Mouse (Mus musculus): ENCODE measurements at regions not wholly inside any gene's neighbourhood (a gene's known extent, or its start where the extent isn't known, plus 50 kb on each side); places are given as distances from the start of the nearest gene placed in this dataset.

- Histone ChIP-seq H3K9me3 (replicated peaks; ENCODE audit: control insufficient read depth, low read length) (no peaks in the 10 kb centered on the region), H3K4me1 (ENCODE audit: control insufficient read depth, low read depth, low read length) (no peaks in the 10 kb centered on the region)
- 63% methylated on average over 6 of the region's 6 CpGs for WGBS (ENCODE audit: insufficient replicate concordance)
Observed at GRCm38 (mm10) chr10:37079535-37079934, 59.2 kb downstream of the Marcks start.

GRCm38 (mm10) chr10:37078439-37078838, 60.3 kb downstream of the Marcks start:
- ATAC-seq (ENCODE audit: low read depth) = peak; percentile 83
- no peak overlapping the region for H3K27ac ChIP-seq (ENCODE audit: low read length)

More at GRCm38 (mm10) chr10:37079535-37079934, 59.2 kb downstream of the Marcks start:
- H3K27ac ChIP-seq (ENCODE audit: low read length) = no peak overlapping the region
- no peaks in the 10 kb centered on the region for H3K36me3 ChIP-seq (ENCODE audit: control insufficient read depth, insufficient read depth)
- no peak overlapping the region for H3K4me3 ChIP-seq (ENCODE audit: low read depth, low read length)
- H3K4me2 ChIP-seq (ENCODE audit: low read depth, low read length) = no peak overlapping the region
- no peak for ATAC-seq (ENCODE audit: low read depth)
- H3K27me3 ChIP-seq (ENCODE audit: control insufficient read depth, insufficient read depth, low read depth, low read length) = no peaks in the 10 kb centered on the region
- H3K9ac ChIP-seq (ENCODE audit: low read depth, low read length) = no peak overlapping the region

GRCm38 (mm10) chr10:37077741-37078140, 61.0 kb downstream of the Marcks start:
- no peaks in the 10 kb centered on the region for H3K9me3 ChIP-seq (replicated peaks; ENCODE audit: control insufficient read depth, low read length)
- no peak overlapping the region for H3K27ac ChIP-seq (ENCODE audit: low read length)
- H3K4me1 ChIP-seq (ENCODE audit: control insufficient read depth, low read depth, low read length) = no peaks in the 10 kb centered on the region
- H3K9ac ChIP-seq (ENCODE audit: low read depth, low read length) = no peak overlapping the region
- no peak overlapping the region for H3K4me3 ChIP-seq (ENCODE audit: low read depth, low read length)
- H3K27me3 ChIP-seq (ENCODE audit: control insufficient read depth, insufficient read depth, low read depth, low read length) = no peaks in the 10 kb centered on the region
- WGBS (ENCODE audit: insufficient replicate concordance) = 59% methylated on average over 2 of the region's 2 CpGs
- no peak overlapping the region for H3K4me2 ChIP-seq (ENCODE audit: low read depth, low read length)
- no peak for ATAC-seq (ENCODE audit: low read depth)
- H3K36me3 ChIP-seq (ENCODE audit: control insufficient read depth, insufficient read depth) = no peaks in the 10 kb centered on the region

More at GRCm38 (mm10) chr10:37078439-37078838, 60.3 kb downstream of the Marcks start:
- no peak overlapping the region for H3K4me2 ChIP-seq (ENCODE audit: low read depth, low read length)
- H3K36me3 ChIP-seq (ENCODE audit: control insufficient read depth, insufficient read depth) = no peaks in the 10 kb centered on the region
- WGBS (ENCODE audit: insufficient replicate concordance) = 23% methylated on average over 5 of the region's 5 CpGs
- no peak overlapping the region for H3K9ac ChIP-seq (ENCODE audit: low read depth, low read length)
- no peaks in the 10 kb centered on the region for H3K27me3 ChIP-seq (ENCODE audit: control insufficient read depth, insufficient read depth, low read depth, low read length)
- no peaks in the 10 kb centered on the region for H3K4me1 ChIP-seq (ENCODE audit: control insufficient read depth, low read depth, low read length)
- no peaks in the 10 kb centered on the region for H3K9me3 ChIP-seq (replicated peaks; ENCODE audit: control insufficient read depth, low read length)
- no peak overlapping the region for H3K4me3 ChIP-seq (ENCODE audit: low read depth, low read length)

- H3K4me2 ChIP-seq (ENCODE audit: low read depth, low read length) = no peak overlapping the region
- H3K9ac ChIP-seq (ENCODE audit: low read depth, low read length) = no peak overlapping the region
- WGBS (ENCODE audit: insufficient replicate concordance) = 15% methylated on average over 5 of the region's 5 CpGs
- ATAC-seq (ENCODE audit: low read depth) = no peak
- no peaks in the 10 kb centered on the region for H3K4me1 ChIP-seq (ENCODE audit: control insufficient read depth, low read depth, low read length)
- no peaks in the 10 kb centered on the region for H3K36me3 ChIP-seq (ENCODE audit: control insufficient read depth, insufficient read depth)
- H3K9me3 ChIP-seq (replicated peaks; ENCODE audit: control insufficient read depth, low read length) = no peaks in the 10 kb centered on the region
- H3K4me3 ChIP-seq (ENCODE audit: low read depth, low read length) = no peak overlapping the region
- H3K27ac ChIP-seq (ENCODE audit: low read length) = no peak overlapping the region
- H3K27me3 ChIP-seq (ENCODE audit: control insufficient read depth, insufficient read depth, low read depth, low read length) = no peaks in the 10 kb centered on the region
Observed at GRCm38 (mm10) chr10:37072834-37073233, 65.9 kb downstream of the Marcks start.

- ATAC-seq (ENCODE audit: low read depth) = no peak
- WGBS (ENCODE audit: insufficient replicate concordance) = 77% methylated on average over 5 of the region's 5 CpGs
Observed at GRCm38 (mm10) chr10:37072061-37072460, 66.7 kb downstream of the Marcks start.

GRCm38 (mm10) chr10:37071420-37071819, 67.3 kb downstream of the Marcks start:
- WGBS (ENCODE audit: insufficient replicate concordance) = 40% methylated on average over 2 of the region's 2 CpGs
- Histone ChIP-seq H3K36me3 (ENCODE audit: control insufficient read depth, insufficient read depth) (no peaks in the 10 kb centered on the region), H3K9me3 (replicated peaks; ENCODE audit: control insufficient read depth, low read length) (no peaks in the 10 kb centered on the region), H3K4me2 (ENCODE audit: low read depth, low read length) (no peak overlapping the region), H3K4me1 (ENCODE audit: control insufficient read depth, low read depth, low read length) (no peaks in the 10 kb centered on the region), H3K9ac (ENCODE audit: low read depth, low read length) (no peak overlapping the region), H3K4me3 (ENCODE audit: low read depth, low read length) (no peak overlapping the region), H3K27me3 (ENCODE audit: control insufficient read depth, insufficient read depth, low read depth, low read length) (no peaks in the 10 kb centered on the region), H3K27ac (ENCODE audit: low read length) (no peak overlapping the region)
- ATAC-seq (ENCODE audit: low read depth) = no peak

More at GRCm38 (mm10) chr10:37072061-37072460, 66.7 kb downstream of the Marcks start:
- H3K27ac ChIP-seq (ENCODE audit: low read length) = no peak overlapping the region
- H3K4me1 ChIP-seq (ENCODE audit: control insufficient read depth, low read depth, low read length) = no peaks in the 10 kb centered on the region
- no peak overlapping the region for H3K9ac ChIP-seq (ENCODE audit: low read depth, low read length)
- H3K9me3 ChIP-seq (replicated peaks; ENCODE audit: control insufficient read depth, low read length) = no peaks in the 10 kb centered on the region
- H3K36me3 ChIP-seq (ENCODE audit: control insufficient read depth, insufficient read depth) = no peaks in the 10 kb centered on the region
- H3K4me3 ChIP-seq (ENCODE audit: low read depth, low read length) = no peak overlapping the region
- H3K4me2 ChIP-seq (ENCODE audit: low read depth, low read length) = no peak overlapping the region
- H3K27me3 ChIP-seq (ENCODE audit: control insufficient read depth, insufficient read depth, low read depth, low read length) = no peaks in the 10 kb centered on the region

All from liver, embryonic 16.5 days (tissue).